Mouse (Mus musculus) liver, embryonic 11.5 days (tissue): ENCODE measurements around the gene Rbm17. TPM values are rescaled to one million over a fixed set of nuclear protein-coding genes. Genes with fewer than 3 reads are reported as not detected.
"Not testable (repeated sequence)": the region's sequence is repeated elsewhere in the genome, so short reads cannot be mapped to it uniquely, and the experiment has no call there.

ENCODE experiments used
- ATAC-seq: fragments of 200-750 bp; cut with Nextera tagmentation; replicated peaks from 2 replicates; pipeline ENCODE4 v1.8.0; 2017; ENCODE audit warnings: moderate number of reproducible peaks, mild to moderate bottlenecking, moderate TSS enrichment, moderate library complexity; ENCODE audit not compliant: low FRiP score
- DNase-seq: peaks from one replicate; pipeline ENCODE4 v3.0.0-alpha.2; 2017; ENCODE audit warnings: low spot score
- H3K27ac ChIP-seq: fragments of 300-500 bp; sonication (generic); 2 replicates; pipeline ENCODE4 v1.5.1; 2014; ENCODE audit warnings: mild to moderate bottlenecking, low read depth, low read length, control low read depth
- H3K27me3 ChIP-seq: fragments of 300-500 bp; sonication (generic); replicated peaks from 2 replicates; pipeline ENCODE4 v1.6.1; 2014; ENCODE audit warnings: low read length, mixed read lengths; ENCODE audit not compliant: control insufficient read depth, insufficient read depth
- H3K36me3 ChIP-seq: fragments of 300-500 bp; sonication (generic); 2 replicates; pipeline ENCODE4 v1.6.1; 2014; ENCODE audit warnings: mild to moderate bottlenecking, low read length, moderate library complexity, mixed read lengths; ENCODE audit not compliant: control insufficient read depth, insufficient read depth
- H3K4me1 ChIP-seq: fragments of 300-500 bp; sonication (generic); replicated peaks from 2 replicates; pipeline ENCODE4 v1.6.1; 2014; ENCODE audit warnings: low read length, mixed read lengths; ENCODE audit not compliant: control insufficient read depth, insufficient read depth
- H3K4me2 ChIP-seq: fragments of 300-500 bp; sonication (generic); 2 replicates; pipeline ENCODE4 v1.6.1; 2014; ENCODE audit warnings: mild to moderate bottlenecking, control low read depth, moderate library complexity
- H3K4me3 ChIP-seq: fragments of 300-500 bp; sonication (generic); 2 replicates; pipeline ENCODE4 v1.5.1; 2014; ENCODE audit warnings: low read depth, low read length, control low read depth
- H3K9ac ChIP-seq: fragments of 300-500 bp; sonication (generic); 2 replicates; pipeline ENCODE4 v1.6.1; 2014; ENCODE audit warnings: low read depth, low read length, control low read depth
- H3K9me3 ChIP-seq: fragments of 300-500 bp; sonication (generic); 2 replicates; pipeline ENCODE4 v1.6.1; 2016; ENCODE audit warnings: low read length, inconsistent platforms, mixed read lengths; ENCODE audit not compliant: control insufficient read depth
- WGBS: fragments of 180-500 bp; shearing (Covaris S2); extraction: QIAGEN DNeasy Blood & Tissue Kit; methylation state at CpG from one replicate; pipeline ENCODE4 v1.1.7; 2014; 5-methylcytosine and 5-hydroxymethylcytosine counted together
- polyA plus RNA-seq: library from polyadenylated mRNA; unstranded; fragments of >200 nt; fragmentation: Nextera tagmentation; extraction: Ambion mirVana; gene quantifications from 2 replicates; pipeline ENCODE4 v1.2.1, GENCODE M21; 2014

Gene Rbm17
- polyA plus RNA-seq, 1 experiment from 2014 or later, result 176 TPM

DNA sequence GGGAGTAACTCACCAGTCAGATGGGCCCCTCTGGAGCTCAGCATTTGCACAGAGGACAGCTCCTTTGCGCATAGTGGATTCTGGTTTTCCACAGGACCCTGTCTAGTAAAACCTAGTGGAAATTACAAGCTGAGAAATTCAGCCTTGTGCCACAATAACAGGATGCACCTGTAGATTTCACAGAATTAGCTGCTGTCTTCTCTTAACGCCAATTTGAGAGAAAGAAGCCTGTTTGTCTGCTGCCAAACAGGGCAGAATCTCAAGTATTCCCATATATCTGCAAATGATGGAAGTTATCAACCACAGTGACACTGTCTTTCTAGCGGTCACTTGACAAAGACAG is 32.2 kb upstream of the Rbm17 start:
- Histone ChIP-seq H3K9me3 (no peaks in the 10 kb centered on the region), H3K36me3 (no peaks in the 10 kb centered on the region), H3K9ac (no peak overlapping the region), H3K4me2 (no peak overlapping the region), H3K4me1 (no peaks in the 10 kb centered on the region), H3K27me3 (no peaks in the 10 kb centered on the region), H3K27ac (no peak overlapping the region), H3K4me3 (no peak overlapping the region)
- ATAC-seq, result no peak
- 79% methylated on average over 3 of the region's 3 CpGs for WGBS
- DNase-seq, result no peak

DNA sequence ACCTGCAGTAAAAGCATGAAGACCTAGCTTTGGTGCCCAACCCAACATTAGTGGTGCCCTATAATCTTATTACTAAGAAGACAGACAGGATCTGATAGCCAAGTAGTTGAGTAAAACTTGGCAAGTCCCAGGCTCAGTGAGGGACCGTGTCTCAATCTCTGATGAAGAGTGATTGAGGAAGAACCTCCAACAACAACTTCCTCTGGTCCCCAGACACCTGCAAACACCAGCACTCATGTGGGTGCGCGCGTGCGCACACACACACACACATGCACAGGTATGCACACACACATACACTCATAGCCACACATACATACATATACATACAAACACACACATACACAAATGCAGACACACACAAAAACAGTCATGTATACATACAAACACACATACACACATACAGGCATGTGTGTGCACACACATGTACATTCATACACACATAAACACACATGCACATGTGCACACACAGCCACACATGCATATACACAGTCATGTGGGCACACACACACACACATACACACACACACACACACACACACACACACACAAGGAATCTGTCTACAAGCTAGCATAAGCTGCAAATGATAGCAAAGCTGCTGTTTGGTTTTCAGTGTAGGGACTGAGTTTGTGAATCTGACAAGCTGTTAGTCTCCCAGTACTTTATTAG is 31.7 kb upstream of the Rbm17 start:
- no peaks in the 10 kb centered on the region for H3K9me3 ChIP-seq
- DNase-seq, result no peak
- WGBS, result 91% methylated on average over 5 of the region's 5 CpGs
- H3K4me1 ChIP-seq, result no peaks in the 10 kb centered on the region
- no peak for ATAC-seq
- H3K27ac ChIP-seq, result no peak overlapping the region
- H3K36me3 ChIP-seq, result no peaks in the 10 kb centered on the region
- H3K4me2 ChIP-seq, result no peak overlapping the region
- no peak overlapping the region for H3K9ac ChIP-seq
- no peak overlapping the region for H3K4me3 ChIP-seq
- H3K27me3 ChIP-seq, result no peaks in the 10 kb centered on the region

GRCm38 (mm10) chr2:11635035-11635434 is 31.1 kb upstream of the Rbm17 start:
- DNase-seq, result no peak
- Histone ChIP-seq H3K4me2 (no peak overlapping the region), H3K27me3 (no peaks in the 10 kb centered on the region), H3K9ac (no peak overlapping the region), H3K27ac (no peak overlapping the region), H3K9me3 (no peaks in the 10 kb centered on the region), H3K4me3 (no peak overlapping the region), H3K36me3 (no peaks in the 10 kb centered on the region), H3K4me1 (no peaks in the 10 kb centered on the region)
- ATAC-seq, result no peak
- WGBS, result 82% methylated on average over 6 of the region's 6 CpGs

GRCm38 (mm10) chr2:11625890-11626289 is 21.9 kb upstream of the Rbm17 start, which contains the start of gene Gm17490:
Gene Gm17490, minus strand, starts transcription at chr2:11626264.
- H3K4me2 ChIP-seq, result no peak within 1 kb of the TSS
- H3K27ac ChIP-seq, result no peak within 1 kb of the TSS
- DNase-seq (no peak), ATAC-seq (no peak)
- 90% methylated on average over 5 of the region's 5 CpGs for WGBS
- H3K27me3 ChIP-seq, result no peaks in the 10 kb centered on the region
- H3K4me1 ChIP-seq, result no peaks in the 10 kb centered on the region
- no peak within 1 kb of the TSS for H3K4me3 ChIP-seq
- H3K9me3 ChIP-seq, result no peaks in the 10 kb centered on the region
- no peaks in the 10 kb centered on the region for H3K36me3 ChIP-seq
- H3K9ac ChIP-seq, result no peak within 1 kb of the TSS

- no peak overlapping the region for H3K27ac ChIP-seq
- ATAC-seq (no peak), DNase-seq (no peak)
- H3K4me3 ChIP-seq, result no peak overlapping the region
- H3K36me3 ChIP-seq, result no peaks in the 10 kb centered on the region
- H3K27me3 ChIP-seq, result no peaks in the 10 kb centered on the region
- WGBS, result 87% methylated on average over 2 of the region's 2 CpGs
- no peaks in the 10 kb centered on the region for H3K4me1 ChIP-seq
- H3K9me3 ChIP-seq, result no peaks in the 10 kb centered on the region
- no peak overlapping the region for H3K4me2 ChIP-seq
- no peak overlapping the region for H3K9ac ChIP-seq
Observed at GRCm38 (mm10) chr2:11623726-11624125, 19.8 kb upstream of the Rbm17 start.

DNA sequence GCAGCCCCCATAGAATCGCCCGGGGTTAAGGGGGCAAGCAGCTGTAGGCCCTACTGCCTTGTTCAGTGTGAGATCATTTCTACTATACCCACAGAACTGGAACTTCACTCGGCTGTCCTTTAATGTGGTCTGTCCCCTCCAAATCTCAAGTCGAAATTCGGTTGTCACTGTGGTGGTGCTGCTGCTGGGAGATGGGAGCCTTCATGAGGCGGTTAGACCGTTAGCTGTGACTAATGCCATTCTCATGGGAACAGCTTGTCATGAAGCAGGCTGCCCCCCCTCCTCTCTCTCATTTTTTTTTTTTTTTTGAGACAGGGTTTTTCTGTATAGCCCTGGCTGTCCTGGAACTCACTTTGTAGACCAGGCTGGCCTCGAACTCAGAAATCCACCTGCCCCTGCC is 19.2 kb upstream of the Rbm17 start:
- Histone ChIP-seq H3K9me3 (no peaks in the 10 kb centered on the region), H3K4me3 (no peak overlapping the region), H3K27me3 (no peaks in the 10 kb centered on the region), H3K27ac (no peak overlapping the region), H3K4me2 (no peak overlapping the region), H3K9ac (no peak overlapping the region), H3K36me3 (no peaks in the 10 kb centered on the region), H3K4me1 (no peaks in the 10 kb centered on the region)
- WGBS, result 86% methylated on average over 8 of the region's 8 CpGs
- DNase-seq (no peak), ATAC-seq (no peak)

DNA sequence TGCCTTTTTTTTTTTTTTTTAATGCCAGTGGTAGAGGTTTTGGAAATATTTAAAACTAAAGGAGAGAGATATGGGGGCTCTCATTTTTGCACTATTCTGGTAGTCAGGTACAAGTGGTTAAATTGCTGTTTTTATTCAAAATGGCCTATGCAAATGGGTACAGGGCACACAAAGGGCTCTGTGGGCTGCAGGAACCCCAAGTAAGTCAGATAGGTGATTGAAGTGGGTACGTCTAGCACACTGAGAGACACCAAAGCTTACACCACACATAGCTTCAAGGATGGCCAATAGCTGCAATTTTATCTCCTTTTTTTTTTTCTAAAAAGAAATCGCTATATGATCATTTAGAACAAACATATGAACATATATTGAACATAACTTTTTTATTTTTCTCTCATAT is 15.6 kb upstream of the Rbm17 start:
- DNase-seq, result no peak
- no peak overlapping the region for H3K9ac ChIP-seq
- H3K4me1 ChIP-seq, result no peaks in the 10 kb centered on the region
- H3K9me3 ChIP-seq, result no peaks in the 10 kb centered on the region
- no peak for ATAC-seq
- no peak overlapping the region for H3K4me2 ChIP-seq
- H3K27ac ChIP-seq, result no peak overlapping the region
- WGBS, result 78% methylated on average over 2 of the region's 2 CpGs
- H3K4me3 ChIP-seq, result no peak overlapping the region
- no peaks in the 10 kb centered on the region for H3K36me3 ChIP-seq
- H3K27me3 ChIP-seq, result no peaks in the 10 kb centered on the region

DNA sequence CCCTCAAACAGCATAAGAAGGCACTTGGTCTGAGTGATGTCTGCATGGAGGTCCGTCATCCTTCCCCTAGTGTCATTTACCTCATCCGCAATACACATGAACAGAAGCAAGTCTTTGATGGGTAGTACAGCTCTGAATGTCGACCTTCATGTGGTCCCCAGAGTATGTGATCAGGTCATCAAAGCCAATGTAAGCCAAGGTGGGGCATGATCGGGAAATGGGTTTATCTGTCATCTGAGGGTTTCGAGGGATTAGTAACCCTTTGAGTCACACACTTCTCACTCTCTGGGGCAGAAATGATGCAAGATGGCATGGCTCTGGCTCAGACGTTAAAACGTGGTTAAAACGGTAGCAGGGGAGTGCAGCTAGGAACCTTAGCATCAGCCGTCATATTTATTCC is 12.9 kb upstream of the Rbm17 start:
- Histone ChIP-seq H3K4me3 (no peak overlapping the region), H3K27me3 (no peaks in the 10 kb centered on the region), H3K27ac (no peak overlapping the region), H3K4me1 (no peaks in the 10 kb centered on the region), H3K9ac (no peak overlapping the region), H3K36me3 (no peaks in the 10 kb centered on the region), H3K9me3 (no peaks in the 10 kb centered on the region), H3K4me2 (no peak overlapping the region)
- WGBS, result 82% methylated on average over 9 of the region's 9 CpGs
- ATAC-seq, result no peak
- DNase-seq, result no peak

GRCm38 (mm10) chr2:11612939-11613338 is 9.0 kb upstream of the Rbm17 start:
- H3K9ac ChIP-seq, H3K27me3 ChIP-seq, DNase-seq, H3K4me3 ChIP-seq, H3K4me1 ChIP-seq, ATAC-seq, H3K9me3 ChIP-seq, H3K36me3 ChIP-seq, H3K4me2 ChIP-seq, H3K27ac ChIP-seq: not testable (repeated sequence)
- WGBS, result 82% methylated on average over 6 of the region's 6 CpGs
